In the genomic region with DNA sequence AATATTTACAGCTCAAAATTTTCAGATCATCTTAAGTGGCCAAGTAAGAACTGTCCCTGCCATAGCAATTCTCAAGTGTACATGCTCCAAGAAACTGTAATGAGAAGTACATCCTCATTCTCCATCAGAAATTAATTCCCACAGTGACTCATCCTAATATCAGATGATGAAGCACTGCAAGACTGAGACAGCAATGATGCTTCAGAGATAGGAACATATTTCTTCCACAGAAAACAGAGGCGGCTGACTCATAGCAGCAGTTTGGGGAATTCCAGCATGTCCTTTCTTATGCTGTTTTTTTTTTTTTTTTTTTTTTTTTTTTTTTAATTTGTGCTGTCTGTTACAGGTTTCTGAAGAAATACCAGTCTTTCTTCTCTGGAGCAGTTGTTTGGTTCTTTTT, we compare ENCODE assay signal across 15 mouse cellular contexts.
"Had no signal": no experiment of that assay in that cellular context is flagged by ENCODE, and none has a peak within 500 bp of the region (broad histone marks: within the 10 kb centered on the region; RNA-seq: fewer than 3 reads in every experiment).

No protein-coding gene starts in this region.

- H3K9me3 ChIP-seq: kidney, embryonic 15.5 days; liver, embryonic 13.5 days; midbrain, embryonic 12.5 days; neural tube, embryonic 13.5 days had no signal

- H3K4me3 ChIP-seq: kidney, embryonic 15.5 days; liver, embryonic 13.5 days; midbrain, embryonic 12.5 days; midbrain, embryonic 15.5 days; neural tube, embryonic 13.5 days had no signal

- DNase-seq: kidney, adult 8-10 months; kidney, postnatal 10 days; kidney, postnatal 36 days; liver, embryonic 13.5 days; lung, adult 2 months; retina, postnatal 1 day; right cerebral cortex, postnatal 4 days; thymus, adult 18-20 months; thymus, postnatal 36 days had no signal

- H3K36me3 ChIP-seq: kidney, embryonic 15.5 days; liver, embryonic 13.5 days; midbrain, embryonic 12.5 days; midbrain, embryonic 15.5 days; neural tube, embryonic 13.5 days had no signal

- ATAC-seq: midbrain, embryonic 15.5 days had no signal

- H3K9ac ChIP-seq: kidney, embryonic 15.5 days; liver, embryonic 13.5 days; midbrain, embryonic 12.5 days; midbrain, embryonic 15.5 days; neural tube, embryonic 13.5 days had no signal

- H3K4me2 ChIP-seq: kidney, embryonic 15.5 days; liver, embryonic 13.5 days; midbrain, embryonic 12.5 days; midbrain, embryonic 15.5 days; neural tube, embryonic 13.5 days had no signal

- H3K27ac ChIP-seq: kidney, embryonic 15.5 days; liver, embryonic 13.5 days; macrophage; midbrain, embryonic 12.5 days; midbrain, embryonic 15.5 days; neural tube, embryonic 13.5 days; stomach, postnatal 0 days had no signal

- H3K27me3 ChIP-seq: kidney, embryonic 15.5 days; liver, embryonic 13.5 days; midbrain, embryonic 12.5 days; midbrain, embryonic 15.5 days; neural tube, embryonic 13.5 days had no signal

- H3K4me1 ChIP-seq: kidney, embryonic 15.5 days; liver, embryonic 13.5 days; midbrain, embryonic 12.5 days; midbrain, embryonic 15.5 days; neural tube, embryonic 13.5 days had no signal
